In genomic region chr11:55077331-55078231, GRCm38 (mm10) we compare ENCODE assay signal across 8 mouse cellular contexts. TPM values are rescaled to one million over a fixed set of nuclear protein-coding genes. Genes with fewer than 3 reads are reported as not detected.
A peak's percentile ranks its signal among the peaks of the same experiment; 100 is the strongest.
DNase-seq lines count a peak whose midpoint lies in the region; ATAC-seq and TF ChIP-seq lines count a peak whose summit lies in the region.

Gene Ccdc69, minus strand, starts transcription at chr11:55078131.

- H3K27ac ChIP-seq in neural tube, embryonic 13.5 days (replicated peaks), result no peak within 1 kb of the TSS

- intact Hi-C loops in left cerebral cortex, postnatal 25 days (cut with DNase I), result no loop called here

- H3K27me3 ChIP-seq in neural tube, embryonic 13.5 days, result peaks cover 30% of the 10 kb centered on the region

- H3K9me3 ChIP-seq in neural tube, embryonic 13.5 days, result no peaks in the 10 kb centered on the region

- no peak for TF ChIP-seq CTCF in lung, adult 2 months (IDR thresholded peaks at IDR 0.05; ENCODE audit: insufficient read depth, low read length)

- H3K4me1 ChIP-seq in lung, adult 2 months (ENCODE audit: control insufficient read depth, insufficient read depth, low read length), result peaks cover 3% of the 10 kb centered on the region; the same call in 1 of the 2 replicates
- peaks cover 16% of the 10 kb centered on the region for H3K4me1 ChIP-seq in neural tube, embryonic 13.5 days (replicated peaks)

- ATAC-seq in neural tube, embryonic 13.5 days (ENCODE audit: low read depth), result peak; percentile 71

- H3K36me3 ChIP-seq in neural tube, embryonic 13.5 days, result no peaks in the 10 kb centered on the region

- DNase-seq in left cerebral cortex, postnatal 25 days (ENCODE audit: low spot score in 2 of 2), result peak; percentile 16 to 18
- DNase-seq in left cerebral cortex, adult 11 months (ENCODE audit: low spot score), result no peak
- peak; percentile 66 for DNase-seq in embryo, embryonic 10.5 days (ENCODE audit: low spot score)
- DNase-seq in heart, adult 18-20 months, result peak; percentile 80 to 87
- peak; percentile 64 for DNase-seq in kidney, adult 11 months
- peak; percentile 50 for DNase-seq in lung, adult 2 months
- DNase-seq in testis, postnatal 10 days (ENCODE audit: low spot score), result peak; percentile 67

- peak within 1 kb of the TSS; percentile 78 for H3K4me3 ChIP-seq in lung, adult 2 months (replicated peaks; ENCODE audit: extremely low read depth, low read depth, low read length)
- H3K4me3 ChIP-seq in neural tube, embryonic 13.5 days, result peak within 1 kb of the TSS; percentile 44

- TF ChIP-seq POLR2A in lung, adult 2 months (IDR thresholded peaks at IDR 0.05; ENCODE audit: borderline replicate concordance, extremely low read depth, low read depth, low read length), result peak; percentile 56; the same call in 1 of the 2 replicates

- peak within 1 kb of the TSS; percentile 65 for H3K9ac ChIP-seq in neural tube, embryonic 13.5 days

- peak within 1 kb of the TSS; percentile 78 for H3K4me2 ChIP-seq in neural tube, embryonic 13.5 days

- WGBS in lung, adult 2 months, result under 1% methylated on average over 49 of the region's 50 CpGs
- under 1% methylated on average over 50 of the region's 50 CpGs for WGBS in neural tube, embryonic 13.5 days

RNA-seq across cellular contexts. Expression of gene Ccdc69, which starts in this region (rescaled TPM):
- total RNA-seq in left cerebral cortex, postnatal 25 days (2021), result under 1 TPM; 0.32 to 0.37 TPM
- total RNA-seq in heart, adult 18-20 months (2021), result 1 to 10 TPM; 5.3 to 8.3 TPM
- polyA plus RNA-seq in lung, adult 2 months (2012; rRNA removed), result 2.2 and 4.1 TPM in 2 replicates
- 0.50 and 0.63 TPM in 2 replicates for polyA plus RNA-seq in neural tube, embryonic 13.5 days (2015; fragmentation: Nextera tagmentation; extraction: Ambion mirVana)

Comparison
In these comparisons a context has a peak if more than half of its experiments do, and no peak if none do; other contexts are left out.
1. RNA of gene Ccdc69 (total RNA-seq): 5.3 to 8.3 TPM in heart, adult 18-20 months; 0.32 to 0.37 TPM in left cerebral cortex, postnatal 25 days; every median in the first group is over 4 times any median in the second.
2. Peak in DNase-seq in left cerebral cortex, postnatal 25 days; RNA of the gene not detected or under 1 TPM.
3. Peak in ATAC-seq, H3K4me3 ChIP-seq, H3K9ac ChIP-seq and H3K4me2 ChIP-seq in neural tube, embryonic 13.5 days; RNA of the gene not detected or under 1 TPM.